8 mouse cellular contexts compared by ENCODE assay signal in genomic region chr12:79089182-79089812, GRCm38 (mm10). TPM values are rescaled to one million over a fixed set of nuclear protein-coding genes. Genes with fewer than 3 reads are reported as not detected.
DNase-seq lines count a peak whose midpoint lies in the region; ATAC-seq and TF ChIP-seq lines count a peak whose summit lies in the region.

TSS of gene Pigh (minus strand) at chr12:79089651.

- H3K4me2 ChIP-seq in heart, embryonic 11.5 days: peak within 1 kb of the TSS; percentile 72
- peak within 1 kb of the TSS; percentile 78 for H3K4me2 ChIP-seq in kidney, postnatal 0 days (ENCODE audit: low read length)
- peak within 1 kb of the TSS; percentile 73 for H3K4me2 ChIP-seq in liver, embryonic 11.5 days
- H3K4me2 ChIP-seq in stomach, embryonic 14.5 days (replicated peaks; ENCODE audit: low read depth, low read length): peak within 1 kb of the TSS; percentile 76

- H3K4me3 ChIP-seq in C2C12 (ENCODE audit: insufficient read depth, poor library complexity, severe bottlenecking): peak within 1 kb of the TSS; percentile 39
- H3K4me3 ChIP-seq in erythroblast, embryonic 14.5 days (replicated peaks): peak within 1 kb of the TSS; percentile 84
- peak within 1 kb of the TSS; percentile 77 for H3K4me3 ChIP-seq in heart, embryonic 11.5 days (ENCODE audit: low read depth, low read length)
- peak within 1 kb of the TSS; percentile 91 for H3K4me3 ChIP-seq in kidney, postnatal 0 days (replicated peaks; ENCODE audit: low read depth, low read length)
- peak within 1 kb of the TSS; percentile 92 for H3K4me3 ChIP-seq in liver, embryonic 11.5 days (ENCODE audit: low read depth, low read length)
- H3K4me3 ChIP-seq in stomach, embryonic 14.5 days (ENCODE audit: low read depth, low read length): peak within 1 kb of the TSS; percentile 91

- under 1% methylated on average over 53 of the region's 53 CpGs for WGBS in heart, embryonic 11.5 days (ENCODE audit: insufficient replicate concordance)
- WGBS in kidney, postnatal 0 days: 1% methylated on average over 52 of the region's 53 CpGs
- under 1% methylated on average over 53 of the region's 53 CpGs for WGBS in liver, embryonic 11.5 days
- WGBS in stomach, embryonic 14.5 days: 1% methylated on average over 53 of the region's 53 CpGs

- H3K27ac ChIP-seq in heart, embryonic 11.5 days (ENCODE audit: low read depth, low read length): no peak within 1 kb of the TSS
- H3K27ac ChIP-seq in kidney, postnatal 0 days: peak within 1 kb of the TSS; percentile 66
- peak within 1 kb of the TSS; percentile 51; the same call in 1 of the 2 replicates for H3K27ac ChIP-seq in liver, embryonic 11.5 days (ENCODE audit: low read depth, low read length)
- H3K27ac ChIP-seq in stomach, embryonic 14.5 days (ENCODE audit: low read length): 0 out of 2 replicates have a peak within 1 kb of the TSS, but pooled peaks have one; percentile 27

- H3ac ChIP-seq in C2C12 (ENCODE audit: control insufficient read depth, insufficient read length, low read depth): peak within 1 kb of the TSS; percentile 88

- H3K9me3 ChIP-seq in erythroblast, embryonic 14.5 days (ENCODE audit: control insufficient read depth, low read length): no peaks in the 10 kb centered on the region
- H3K9me3 ChIP-seq in heart, embryonic 11.5 days (replicated peaks; ENCODE audit: control insufficient read depth, low read length): no peaks in the 10 kb centered on the region
- H3K9me3 ChIP-seq in kidney, postnatal 0 days (replicated peaks; ENCODE audit: low read length): no peaks in the 10 kb centered on the region
- no peaks in the 10 kb centered on the region for H3K9me3 ChIP-seq in liver, embryonic 11.5 days (ENCODE audit: control insufficient read depth, low read length)
- H3K9me3 ChIP-seq in stomach, embryonic 14.5 days (ENCODE audit: control insufficient read depth, low read depth, low read length): no peaks in the 10 kb centered on the region

- H3K79me3 ChIP-seq in C2C12 (ENCODE audit: low read depth): no peaks in the 10 kb centered on the region

- no peaks in the 10 kb centered on the region for H3K36me3 ChIP-seq in C2C12 (ENCODE audit: control insufficient read depth, insufficient read depth)
- H3K36me3 ChIP-seq in erythroblast, embryonic 14.5 days (ENCODE audit: control insufficient read depth): peaks cover 13% of the 10 kb centered on the region
- no peaks in the 10 kb centered on the region for H3K36me3 ChIP-seq in heart, embryonic 11.5 days (ENCODE audit: control insufficient read depth, insufficient read depth, low read length)
- H3K36me3 ChIP-seq in kidney, postnatal 0 days (ENCODE audit: insufficient read depth, low read length): 0 out of 2 replicates have a peak, but pooled peaks cover 4% of the 10 kb centered on the region
- no peaks in the 10 kb centered on the region for H3K36me3 ChIP-seq in liver, embryonic 11.5 days (ENCODE audit: control insufficient read depth, insufficient read depth, low read length)
- H3K36me3 ChIP-seq in stomach, embryonic 14.5 days (ENCODE audit: control insufficient read depth, insufficient read depth, low read length): peaks cover 4% of the 10 kb centered on the region; the same call in 1 of the 2 replicates

- TF ChIP-seq CTCF in C2C12 (IDR thresholded peaks at IDR 0.05; ENCODE audit: control insufficient read depth, insufficient read depth, insufficient read length): no peak
- no peak for TF ChIP-seq CTCF in brain, embryonic 14.5 days (IDR thresholded peaks at IDR 0.05; ENCODE audit: borderline replicate concordance, extremely low read depth, insufficient read depth, insufficient read length)
- TF ChIP-seq CTCF in kidney, postnatal 0 days (IDR thresholded peaks at IDR 0.05; ENCODE audit: low read depth): no peak

- peak; percentile 98 for DNase-seq in brain, embryonic 14.5 days (ENCODE audit: low read depth)
- peak; percentile 94 for DNase-seq in kidney, postnatal 0 days (ENCODE audit: low spot score)
- peak; percentile 88 for DNase-seq in liver, embryonic 11.5 days (ENCODE audit: low spot score)
- DNase-seq in naive thymus-derived CD4-positive, alpha-beta T cell, adult 2 months (ENCODE audit: low read depth): peak; percentile 89

- peaks cover 15% of the 10 kb centered on the region for H3K4me1 ChIP-seq in erythroblast, embryonic 14.5 days (ENCODE audit: control insufficient read depth)
- H3K4me1 ChIP-seq in heart, embryonic 11.5 days (ENCODE audit: control insufficient read depth, insufficient read depth, low read length): no peaks in the 10 kb centered on the region; the same call in 1 of the 2 replicates
- peaks cover 6% of the 10 kb centered on the region for H3K4me1 ChIP-seq in kidney, postnatal 0 days (replicated peaks; ENCODE audit: insufficient read depth, low read length)
- H3K4me1 ChIP-seq in liver, embryonic 11.5 days (replicated peaks; ENCODE audit: control insufficient read depth, insufficient read depth, low read length): no peaks in the 10 kb centered on the region
- H3K4me1 ChIP-seq in stomach, embryonic 14.5 days (ENCODE audit: control insufficient read depth, insufficient read depth, low read length): no peaks in the 10 kb centered on the region

- peak; percentile 65; the same call in 1 of the 2 replicates for TF ChIP-seq POLR2A in brain, embryonic 14.5 days (IDR thresholded peaks at IDR 0.05; ENCODE audit: borderline replicate concordance, extremely low read depth, insufficient read depth, insufficient read length, poor library complexity, severe bottlenecking)

- H3K79me2 ChIP-seq in C2C12 (ENCODE audit: control insufficient read depth, insufficient read depth): no peaks in the 10 kb centered on the region

- no peaks in the 10 kb centered on the region for H3K27me3 ChIP-seq in C2C12 (ENCODE audit: control insufficient read depth, insufficient read depth, insufficient read length)
- no peaks in the 10 kb centered on the region for H3K27me3 ChIP-seq in erythroblast, embryonic 14.5 days (ENCODE audit: control insufficient read depth)
- no peaks in the 10 kb centered on the region for H3K27me3 ChIP-seq in heart, embryonic 11.5 days (ENCODE audit: control insufficient read depth, insufficient read depth, low read length)
- no peaks in the 10 kb centered on the region for H3K27me3 ChIP-seq in kidney, postnatal 0 days (ENCODE audit: insufficient read depth, low read length)
- no peaks in the 10 kb centered on the region for H3K27me3 ChIP-seq in liver, embryonic 11.5 days (replicated peaks; ENCODE audit: control insufficient read depth, insufficient read depth, low read length)
- H3K27me3 ChIP-seq in stomach, embryonic 14.5 days (ENCODE audit: control insufficient read depth, insufficient read depth, low read length): no peaks in the 10 kb centered on the region

- peak; percentile 91 for ATAC-seq in heart, embryonic 11.5 days (replicated peaks; ENCODE audit: insufficient number of reproducible peaks, low FRiP score, low TSS enrichment)
- ATAC-seq in kidney, postnatal 0 days (replicated peaks; ENCODE audit: low FRiP score, low read depth): peak; percentile 93
- peak; percentile 96 for ATAC-seq in liver, embryonic 11.5 days (replicated peaks; ENCODE audit: low FRiP score)
- peak; percentile 95 for ATAC-seq in stomach, embryonic 14.5 days (ENCODE audit: insufficient number of reproducible peaks, insufficient read depth, low FRiP score, low read depth)

- peak within 1 kb of the TSS; percentile 83 for H3K9ac ChIP-seq in heart, embryonic 11.5 days (ENCODE audit: low read depth, low read length)
- peak within 1 kb of the TSS; percentile 90 for H3K9ac ChIP-seq in kidney, postnatal 0 days (ENCODE audit: low read depth, low read length)
- H3K9ac ChIP-seq in liver, embryonic 11.5 days (ENCODE audit: low read depth, low read length): peak within 1 kb of the TSS; percentile 90
- H3K9ac ChIP-seq in stomach, embryonic 14.5 days (replicated peaks; ENCODE audit: low read depth, low read length): peak within 1 kb of the TSS; percentile 81

TF ChIP-seq in C2C12, 6 proteins besides CTCF, POLR2A, EP300 and RAD21:
- TF ChIP-seq MAX (IDR thresholded peaks at IDR 0.05): no peak
- no peak for TF ChIP-seq USF1 (IDR thresholded peaks at IDR 0.05; ENCODE audit: low read depth)
- no peak for TF ChIP-seq MYOD1 (IDR thresholded peaks at IDR 0.05; ENCODE audit: control insufficient read depth, insufficient read length, low read depth)
- TF ChIP-seq FOSL1 (IDR thresholded peaks at IDR 0.05; ENCODE audit: insufficient read depth, low read length, poor library complexity, severe bottlenecking): no peak
- no peak for TF ChIP-seq CEBPB (IDR thresholded peaks at IDR 0.05; ENCODE audit: low read depth)
- TF ChIP-seq MYOG (IDR thresholded peaks at IDR 0.05; ENCODE audit: control insufficient read depth, extremely low read depth, insufficient read length): no peak

RNA-seq across cellular contexts. Expression of gene Pigh, which starts in this region (rescaled TPM):
- 2.7 TPM for polyA plus RNA-seq in C2C12 (2012; fragmentation: generic; extraction: Trizol)
- 12.8 and 15.7 TPM in 2 replicates for polyA plus RNA-seq in brain, embryonic 14.5 days (2012; rRNA removed)
- 0.08 TPM in 1 of 2 replicates, not detected in the other for polyA plus RNA-seq in erythroblast, embryonic 14.5 days (2012)
- 17.7 and 19.0 TPM in 2 replicates for polyA plus RNA-seq in heart, embryonic 11.5 days (2014; fragmentation: Nextera tagmentation; extraction: Ambion mirVana)
- polyA plus RNA-seq in kidney, postnatal 0 days (2015; fragmentation: Nextera tagmentation; extraction: Ambion mirVana): 23.3 and 25.6 TPM in 2 replicates
- polyA plus RNA-seq in liver, embryonic 11.5 days (2014; fragmentation: Nextera tagmentation; extraction: Ambion mirVana): 17.0 and 18.7 TPM in 2 replicates
- polyA plus RNA-seq in stomach, embryonic 14.5 days (2014; fragmentation: Nextera tagmentation; extraction: Ambion mirVana): 36.0 and 37.4 TPM in 2 replicates

Comparison
In these comparisons a context has a peak if more than half of its experiments do, and no peak if none do; other contexts are left out.
1. H3K4me3 ChIP-seq: peak in every context shown above with its lines; median percentile 92 in liver, embryonic 11.5 days; 91 in kidney, postnatal 0 days; 91 in stomach, embryonic 14.5 days; 84 in erythroblast, embryonic 14.5 days; 77 in heart, embryonic 11.5 days; 39 in C2C12.